Mouse (Mus musculus): Measurements from ENCODE around the gene Itga8. TPM values are rescaled to one million over a fixed set of nuclear protein-coding genes. Genes with fewer than 3 reads are reported as not detected.

Itga8 gene
- polyA plus RNA-seq (2012; ENCODE audit: insufficient read depth, insufficient read length, missing spikeins): 0.91 and 1.6 TPM in 2 replicates

DNA sequence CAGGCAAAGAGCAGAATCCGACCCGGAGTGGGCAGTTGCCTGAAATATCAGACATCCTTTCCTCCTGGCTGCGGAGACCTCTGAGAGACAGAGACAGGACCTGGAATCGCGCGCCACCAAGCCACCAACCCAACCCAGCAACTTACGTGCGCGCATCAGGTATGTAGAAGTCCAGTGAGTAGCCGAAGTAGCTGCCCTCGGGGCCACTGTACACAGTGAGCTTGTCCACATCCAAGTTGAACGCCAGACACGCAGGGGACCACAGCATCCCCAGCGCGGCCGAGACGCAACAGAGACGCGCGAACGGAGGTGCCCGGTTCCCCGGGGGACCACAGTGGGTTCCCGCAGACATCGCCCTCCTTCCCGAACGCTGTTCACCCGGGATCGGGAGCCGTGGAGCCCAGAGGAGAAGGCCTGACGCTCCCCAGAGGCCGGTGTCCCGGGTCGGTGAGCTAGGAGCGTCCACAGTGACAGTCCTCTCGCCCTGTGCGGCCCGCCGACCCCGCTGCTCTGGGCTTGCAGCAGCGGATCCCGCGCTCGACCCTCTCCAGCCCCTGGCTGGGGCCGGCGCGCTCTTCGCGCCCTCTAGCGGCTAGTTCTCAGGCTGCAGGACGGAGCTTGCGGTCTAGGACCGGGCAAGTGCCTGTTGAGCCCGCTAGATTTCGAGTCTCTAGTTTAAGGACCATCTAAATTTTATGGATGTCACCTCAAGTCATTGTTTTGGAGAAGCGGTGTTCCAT, at the start of gene Itga8:
Itga8 (minus strand) TSS at position 492 of the 740 bp plus-strand sequence.
- Histone ChIP-seq H3K27ac (replicated peaks; ENCODE audit: low read depth, low read length) (no peak within 1 kb of the TSS), H3K4me1 (ENCODE audit: control insufficient read depth, insufficient read depth, insufficient read length, low read length) (no peaks in the 10 kb centered on the region), H3K4me3 (ENCODE audit: insufficient read depth, low read depth, low read length) (peak within 1 kb of the TSS; percentile 67)

DNA sequence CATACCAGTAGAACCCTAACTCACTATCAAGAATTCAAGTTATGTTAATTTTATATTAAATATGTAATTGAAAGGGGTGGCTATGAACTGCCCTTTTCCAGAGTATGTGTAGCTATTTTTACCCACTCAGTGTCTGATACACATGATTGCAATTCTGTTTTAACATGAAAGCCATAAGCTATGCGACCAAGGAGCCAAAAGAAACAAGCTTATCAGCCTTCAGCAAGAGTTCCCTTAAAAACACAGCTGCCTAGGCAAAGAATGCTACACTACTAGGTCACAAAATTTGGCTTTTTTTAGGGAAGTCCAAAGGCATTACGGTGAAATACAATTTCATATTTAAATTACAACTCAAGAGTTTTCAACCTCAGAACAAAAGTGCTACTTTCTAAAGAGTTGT, 47.2 kb upstream of the Itga8 start:
- Histone ChIP-seq H3K4me1 (ENCODE audit: control insufficient read depth, insufficient read depth, insufficient read length, low read length) (no peaks in the 10 kb centered on the region), H3K4me3 (ENCODE audit: insufficient read depth, low read depth, low read length) (no peak overlapping the region), H3K27ac (replicated peaks; ENCODE audit: low read depth, low read length) (no peak overlapping the region)

DNA sequence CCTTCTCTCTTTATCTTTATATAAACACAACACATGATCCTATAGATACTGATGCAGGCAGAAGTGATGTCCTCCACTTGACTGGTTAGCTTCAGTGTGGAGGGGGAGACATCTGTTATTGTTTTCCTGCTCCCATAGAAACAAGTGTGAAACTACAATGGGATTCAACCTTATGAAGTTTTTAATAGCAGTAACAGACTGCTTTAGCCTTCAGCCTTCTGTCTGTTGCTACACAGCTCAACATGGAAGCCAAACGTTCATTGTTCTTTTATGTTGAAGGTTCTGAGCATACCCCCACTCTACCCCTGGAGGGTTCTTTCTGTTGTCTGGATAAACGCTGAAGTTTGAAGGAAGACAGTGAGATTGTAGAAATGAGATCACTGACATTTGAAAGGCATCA, 30.2 kb upstream of the Itga8 start:
- Histone ChIP-seq H3K27ac (replicated peaks; ENCODE audit: low read depth, low read length) (no peak overlapping the region), H3K4me1 (ENCODE audit: control insufficient read depth, insufficient read depth, insufficient read length, low read length) (no peaks in the 10 kb centered on the region), H3K4me3 (ENCODE audit: insufficient read depth, low read depth, low read length) (no peak overlapping the region)

DNA sequence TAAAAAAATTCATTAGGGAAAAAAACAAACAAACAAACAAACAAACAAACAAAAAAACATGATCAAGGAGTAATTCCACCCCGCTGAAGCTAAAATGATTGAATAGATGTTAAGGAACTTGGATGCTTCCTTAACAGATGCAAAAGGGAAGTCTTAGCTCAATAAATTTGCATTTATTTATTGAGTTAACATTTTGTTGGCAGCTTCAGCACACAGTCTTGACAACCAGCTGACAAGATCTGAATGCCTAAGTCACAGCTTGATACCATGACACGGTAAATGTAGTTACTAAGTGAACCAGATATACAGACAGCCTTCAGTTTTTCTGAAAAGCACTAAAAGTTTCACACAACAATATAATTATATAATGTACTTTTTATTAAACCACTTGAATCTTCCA, 27.9 kb upstream of the Itga8 start:
- no peak overlapping the region for H3K27ac ChIP-seq (replicated peaks; ENCODE audit: low read depth, low read length)
- H3K4me3 ChIP-seq (ENCODE audit: insufficient read depth, low read depth, low read length): no peak overlapping the region
- no peaks in the 10 kb centered on the region for H3K4me1 ChIP-seq (ENCODE audit: control insufficient read depth, insufficient read depth, insufficient read length, low read length)

DNA sequence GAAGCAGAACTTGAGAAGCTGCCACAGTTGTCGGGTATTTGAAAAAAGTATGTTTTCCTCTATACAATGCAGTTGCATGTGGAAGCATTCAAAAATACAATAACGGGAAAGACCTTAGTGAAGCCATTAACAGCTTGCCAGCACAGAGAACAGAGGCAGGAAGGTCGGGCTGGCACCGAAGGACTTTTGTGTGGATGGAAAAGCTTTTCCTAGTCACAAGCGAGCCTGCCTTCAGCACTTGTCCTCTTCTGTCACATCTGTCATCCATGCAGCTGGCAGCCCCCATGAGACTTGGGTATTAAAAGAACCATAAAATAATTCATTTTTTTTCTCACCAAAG, 27.3 kb upstream of the Itga8 start:
- Histone ChIP-seq H3K27ac (replicated peaks; ENCODE audit: low read depth, low read length) (no peak overlapping the region), H3K4me1 (ENCODE audit: control insufficient read depth, insufficient read depth, insufficient read length, low read length) (no peaks in the 10 kb centered on the region)

DNA sequence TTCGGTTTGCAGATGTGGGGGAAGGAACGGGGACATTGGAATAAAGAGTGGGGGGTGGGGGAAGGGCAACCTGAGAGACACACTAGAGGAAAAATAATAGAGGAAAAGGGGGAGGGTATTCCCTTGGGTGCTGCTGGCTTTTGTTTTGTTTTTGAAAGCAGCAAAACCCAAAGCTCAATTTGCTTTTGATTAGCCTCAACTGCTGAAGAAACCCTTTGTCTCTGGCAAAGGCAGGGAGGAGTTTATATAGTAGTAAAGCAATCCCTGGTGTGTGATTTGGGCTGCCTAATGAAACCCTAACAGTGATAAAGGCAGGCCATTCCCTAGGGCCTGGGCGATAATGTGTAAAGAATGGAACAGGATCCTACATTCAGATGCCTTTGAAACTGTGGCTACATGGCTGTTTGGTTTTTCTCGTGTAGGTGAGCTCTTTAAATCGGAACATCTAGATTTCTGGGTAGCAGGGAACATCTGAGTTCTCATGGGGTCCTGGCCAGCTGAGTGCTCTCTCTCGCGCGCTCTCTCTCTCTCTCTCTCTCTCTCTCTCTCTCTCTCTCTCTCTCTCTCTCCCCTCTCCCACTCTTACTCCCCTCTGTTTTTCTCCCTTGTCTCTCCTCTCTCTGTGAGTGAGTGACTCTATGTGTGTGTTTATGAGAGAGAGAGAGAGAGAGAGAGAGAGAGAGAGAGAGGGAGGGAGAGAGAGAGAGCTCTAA, 26.8 kb upstream of the Itga8 start:
- H3K4me1 ChIP-seq (ENCODE audit: control insufficient read depth, insufficient read depth, insufficient read length, low read length): no peaks in the 10 kb centered on the region
- no peak overlapping the region for H3K27ac ChIP-seq (replicated peaks; ENCODE audit: low read depth, low read length)
- H3K4me3 ChIP-seq (ENCODE audit: insufficient read depth, low read depth, low read length): no peak overlapping the region

More for the DNA sequence above, 27.3 kb upstream of the Itga8 start:
- no peak overlapping the region for H3K4me3 ChIP-seq (ENCODE audit: insufficient read depth, low read depth, low read length)

DNA sequence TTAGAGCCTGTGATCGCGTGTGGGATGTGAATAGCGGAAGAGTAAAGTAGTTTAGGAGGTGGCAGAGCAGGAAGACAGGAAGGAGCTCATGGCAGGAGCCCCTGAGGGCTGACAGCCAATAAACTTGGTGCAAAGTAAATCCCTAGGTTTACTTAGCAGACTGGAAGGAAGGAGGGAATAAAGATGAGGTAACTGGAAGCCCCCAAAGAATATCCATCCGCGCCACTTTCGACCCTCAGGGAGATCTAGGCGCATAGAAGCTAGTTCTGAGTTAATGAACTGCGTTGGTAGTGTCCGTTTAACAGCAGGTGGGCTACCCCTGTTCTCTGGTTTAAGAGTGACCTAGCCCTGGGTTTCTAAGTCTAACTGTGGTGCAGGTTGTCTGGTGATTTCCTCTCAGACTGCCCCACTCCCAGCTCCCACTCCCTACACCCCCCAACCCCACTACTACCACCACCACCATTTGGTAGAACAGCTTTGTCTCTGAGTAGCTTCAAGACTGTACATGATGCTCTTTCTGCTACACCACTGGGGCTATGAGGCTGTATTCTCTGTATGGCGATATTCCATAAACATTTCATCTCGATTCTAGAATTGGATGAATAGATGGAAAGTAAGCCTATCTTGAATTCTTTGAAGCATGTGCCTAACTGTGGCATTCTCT, 26.1 kb upstream of the Itga8 start:
- H3K4me3 ChIP-seq (ENCODE audit: insufficient read depth, low read depth, low read length): no peak overlapping the region
- H3K27ac ChIP-seq (replicated peaks; ENCODE audit: low read depth, low read length): no peak overlapping the region

DNA sequence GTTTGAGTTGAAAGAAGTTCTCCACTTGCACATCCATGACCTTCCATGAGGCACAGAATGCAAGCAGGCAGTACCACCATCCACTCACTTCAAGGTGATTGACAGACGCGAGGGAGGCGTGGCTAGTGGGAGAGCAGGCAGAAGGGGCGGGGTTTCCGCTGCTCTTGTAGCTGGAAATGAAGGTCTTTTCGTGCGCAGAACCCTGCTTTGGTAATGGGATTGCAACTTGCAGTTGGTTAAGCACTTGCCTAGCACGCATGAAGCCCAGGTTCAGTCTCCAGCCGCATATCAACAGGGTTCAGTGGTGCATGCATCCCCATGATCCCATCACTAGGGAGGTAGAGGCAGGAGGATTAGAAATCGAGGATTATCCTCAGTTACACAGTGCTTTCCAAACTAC, 25.5 kb upstream of the Itga8 start:
- Histone ChIP-seq H3K4me1 (ENCODE audit: control insufficient read depth, insufficient read depth, insufficient read length, low read length) (no peaks in the 10 kb centered on the region), H3K27ac (replicated peaks; ENCODE audit: low read depth, low read length) (no peak overlapping the region), H3K4me3 (ENCODE audit: insufficient read depth, low read depth, low read length) (no peak overlapping the region)

More for the DNA sequence above, 26.1 kb upstream of the Itga8 start:
- no peaks in the 10 kb centered on the region for H3K4me1 ChIP-seq (ENCODE audit: control insufficient read depth, insufficient read depth, insufficient read length, low read length)

DNA sequence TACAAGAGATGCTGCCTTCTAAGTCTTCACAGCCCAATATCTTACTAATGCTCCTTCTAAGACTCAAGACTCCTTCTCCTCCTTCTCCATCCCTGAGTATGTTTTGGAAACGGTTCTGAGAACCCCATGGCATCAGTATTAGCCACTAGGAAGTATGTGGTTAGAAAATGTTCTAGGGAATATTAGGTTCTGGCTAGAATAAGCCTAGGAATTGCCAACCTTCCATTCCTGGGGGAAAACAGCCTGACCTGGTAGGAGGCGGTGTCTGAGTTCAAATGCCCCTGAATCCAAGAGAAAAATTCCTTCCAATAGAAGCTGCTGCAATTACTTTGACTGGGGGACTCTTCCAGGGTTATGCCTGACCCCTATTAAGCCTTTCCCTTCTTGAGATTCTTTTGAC, 24.1 kb upstream of the Itga8 start:
- H3K4me3 ChIP-seq (ENCODE audit: insufficient read depth, low read depth, low read length): no peak overlapping the region
- H3K4me1 ChIP-seq (ENCODE audit: control insufficient read depth, insufficient read depth, insufficient read length, low read length): no peaks in the 10 kb centered on the region
- 0 out of 2 replicates have a peak overlapping the region, but pooled peaks have one; percentile 30 for H3K27ac ChIP-seq (replicated peaks; ENCODE audit: low read depth, low read length)

DNA sequence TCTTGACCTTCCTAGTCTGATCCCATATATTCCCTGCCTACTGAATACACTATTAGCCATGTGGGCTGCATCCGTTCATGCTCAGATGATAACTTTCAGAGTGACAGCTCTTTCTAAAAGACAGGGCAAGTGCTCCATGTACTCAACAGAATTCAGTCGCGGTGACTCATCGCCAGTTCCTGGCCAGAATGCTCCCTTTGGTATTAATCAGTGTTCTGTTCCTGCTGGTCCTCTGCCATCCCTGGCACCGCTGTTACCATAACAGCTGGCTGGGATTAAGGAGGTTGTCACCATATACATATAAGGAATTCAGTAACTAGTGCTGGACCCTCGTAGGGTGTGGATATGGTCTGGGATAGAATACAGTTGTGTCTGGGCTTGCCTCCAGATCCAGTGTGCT, 23.7 kb upstream of the Itga8 start:
- H3K4me1 ChIP-seq (ENCODE audit: control insufficient read depth, insufficient read depth, insufficient read length, low read length): no peaks in the 10 kb centered on the region
- 0 out of 2 replicates have a peak overlapping the region, but pooled peaks have one; percentile 30 for H3K27ac ChIP-seq (replicated peaks; ENCODE audit: low read depth, low read length)
- H3K4me3 ChIP-seq (ENCODE audit: insufficient read depth, low read depth, low read length): no peak overlapping the region

DNA sequence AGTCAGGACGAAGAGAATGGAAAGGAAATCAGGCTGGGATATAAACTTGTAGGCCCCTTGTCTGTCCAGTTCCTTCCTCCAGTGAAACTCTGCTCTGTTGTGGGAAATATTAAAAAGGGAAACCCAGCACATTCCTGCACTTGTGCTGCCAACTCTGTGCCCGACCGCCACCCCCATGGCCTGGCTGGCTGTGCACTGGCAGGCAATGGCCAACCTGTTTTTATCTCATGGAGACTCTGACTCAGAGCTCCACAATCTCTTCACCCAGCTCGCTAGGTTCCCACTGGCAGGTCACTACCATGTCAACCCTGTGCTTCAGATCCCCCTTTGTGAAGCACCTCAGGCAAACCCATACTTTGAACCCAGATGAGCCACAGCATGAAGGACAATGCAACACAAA, 19.2 kb upstream of the Itga8 start:
- Histone ChIP-seq H3K4me1 (ENCODE audit: control insufficient read depth, insufficient read depth, insufficient read length, low read length) (no peaks in the 10 kb centered on the region), H3K4me3 (ENCODE audit: insufficient read depth, low read depth, low read length) (no peak overlapping the region), H3K27ac (replicated peaks; ENCODE audit: low read depth, low read length) (no peak overlapping the region)

DNA sequence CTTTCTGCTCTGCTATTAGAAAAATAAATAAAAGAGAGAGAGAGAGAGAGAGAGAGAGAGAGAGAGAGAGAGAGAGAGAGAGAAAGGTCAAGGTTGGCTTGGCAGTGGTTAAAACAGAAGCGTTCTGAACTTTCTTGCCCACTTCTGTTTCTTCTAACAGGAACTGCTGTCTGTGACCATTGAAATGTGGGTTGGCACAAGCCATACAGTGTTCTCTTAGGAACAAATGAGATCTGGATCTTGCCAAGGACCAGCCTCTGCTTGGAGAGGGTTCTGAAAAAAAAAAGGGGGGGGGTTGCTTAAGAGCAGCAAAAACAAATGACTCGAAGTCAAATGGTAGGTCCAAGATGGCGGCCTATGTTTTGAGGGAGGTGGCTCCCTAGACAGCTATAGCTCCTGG, 17.0 kb upstream of the Itga8 start:
- Histone ChIP-seq H3K4me3 (ENCODE audit: insufficient read depth, low read depth, low read length) (no peak overlapping the region), H3K27ac (replicated peaks; ENCODE audit: low read depth, low read length) (no peak overlapping the region), H3K4me1 (ENCODE audit: control insufficient read depth, insufficient read depth, insufficient read length, low read length) (no peaks in the 10 kb centered on the region)

DNA sequence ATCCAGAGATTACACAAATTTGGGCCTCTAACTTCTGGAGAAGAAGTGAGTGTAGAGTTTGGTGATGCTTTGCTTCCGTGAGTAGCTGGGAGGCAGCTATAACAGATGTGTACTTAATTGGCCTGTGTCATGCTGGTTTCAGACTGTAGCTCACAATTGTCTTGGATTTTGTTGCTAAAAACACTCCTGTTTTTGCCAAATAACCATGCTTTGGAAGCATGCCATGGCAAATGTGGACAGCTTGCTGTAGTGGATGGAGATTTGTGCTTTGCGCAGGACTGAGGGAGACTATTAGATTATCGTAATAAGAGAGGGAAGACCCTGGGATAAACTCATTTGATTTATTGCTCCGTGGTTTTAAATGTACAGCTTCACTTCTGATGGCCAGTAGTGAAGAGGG, 16.3 kb upstream of the Itga8 start:
- Histone ChIP-seq H3K4me3 (ENCODE audit: insufficient read depth, low read depth, low read length) (no peak overlapping the region), H3K27ac (replicated peaks; ENCODE audit: low read depth, low read length) (peak overlapping the region; percentile 1; the same call in 1 of the 2 replicates), H3K4me1 (ENCODE audit: control insufficient read depth, insufficient read depth, insufficient read length, low read length) (no peaks in the 10 kb centered on the region)

DNA sequence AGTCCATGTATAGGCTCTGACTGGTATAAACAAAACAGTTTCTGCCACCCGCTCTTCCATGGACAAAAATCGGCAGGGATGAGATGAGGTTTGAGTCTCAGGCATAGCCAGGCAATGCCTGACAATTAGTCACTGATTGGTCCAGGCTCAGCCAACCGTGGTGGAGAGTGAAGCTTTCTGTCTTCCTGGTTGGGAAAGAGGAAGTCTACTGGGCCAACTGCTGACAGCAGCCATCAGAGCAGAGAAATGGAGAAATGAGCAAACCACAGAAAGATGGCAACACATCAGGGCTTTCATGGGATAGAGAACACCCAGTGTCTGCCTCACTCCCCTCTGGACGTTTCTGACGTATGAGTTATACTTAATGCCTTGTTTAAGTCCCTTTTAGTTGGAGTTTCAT, 15.6 kb upstream of the Itga8 start:
- Histone ChIP-seq H3K4me3 (ENCODE audit: insufficient read depth, low read depth, low read length) (no peak overlapping the region), H3K4me1 (ENCODE audit: control insufficient read depth, insufficient read depth, insufficient read length, low read length) (no peaks in the 10 kb centered on the region), H3K27ac (replicated peaks; ENCODE audit: low read depth, low read length) (0 out of 2 replicates have a peak overlapping the region, but pooled peaks have one; percentile 1)

DNA sequence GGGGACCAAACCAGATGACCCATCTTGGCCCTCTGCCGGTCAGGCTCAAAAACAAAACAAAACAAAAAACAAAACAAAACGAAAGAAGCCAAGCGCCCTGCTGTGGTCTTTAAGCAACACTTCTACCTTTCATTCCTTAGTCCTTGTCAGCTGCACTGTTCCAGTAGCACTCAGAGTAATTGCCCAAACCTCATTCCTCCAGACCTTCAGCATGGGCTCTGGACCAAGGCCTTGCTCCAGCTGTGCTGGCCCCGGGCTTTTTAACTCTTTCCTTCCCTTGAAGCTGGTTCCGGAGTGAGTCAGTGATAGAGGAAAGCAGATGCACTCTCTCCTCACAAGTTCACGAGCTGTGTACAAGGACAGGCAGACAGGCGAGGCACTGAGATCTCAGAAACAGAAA, 14.6 kb upstream of the Itga8 start:
- Histone ChIP-seq H3K4me3 (ENCODE audit: insufficient read depth, low read depth, low read length) (no peak overlapping the region), H3K27ac (replicated peaks; ENCODE audit: low read depth, low read length) (no peak overlapping the region), H3K4me1 (ENCODE audit: control insufficient read depth, insufficient read depth, insufficient read length, low read length) (no peaks in the 10 kb centered on the region)
